Comparison of ENCODE assay signal across 9 mouse cellular contexts in the genomic region with DNA sequence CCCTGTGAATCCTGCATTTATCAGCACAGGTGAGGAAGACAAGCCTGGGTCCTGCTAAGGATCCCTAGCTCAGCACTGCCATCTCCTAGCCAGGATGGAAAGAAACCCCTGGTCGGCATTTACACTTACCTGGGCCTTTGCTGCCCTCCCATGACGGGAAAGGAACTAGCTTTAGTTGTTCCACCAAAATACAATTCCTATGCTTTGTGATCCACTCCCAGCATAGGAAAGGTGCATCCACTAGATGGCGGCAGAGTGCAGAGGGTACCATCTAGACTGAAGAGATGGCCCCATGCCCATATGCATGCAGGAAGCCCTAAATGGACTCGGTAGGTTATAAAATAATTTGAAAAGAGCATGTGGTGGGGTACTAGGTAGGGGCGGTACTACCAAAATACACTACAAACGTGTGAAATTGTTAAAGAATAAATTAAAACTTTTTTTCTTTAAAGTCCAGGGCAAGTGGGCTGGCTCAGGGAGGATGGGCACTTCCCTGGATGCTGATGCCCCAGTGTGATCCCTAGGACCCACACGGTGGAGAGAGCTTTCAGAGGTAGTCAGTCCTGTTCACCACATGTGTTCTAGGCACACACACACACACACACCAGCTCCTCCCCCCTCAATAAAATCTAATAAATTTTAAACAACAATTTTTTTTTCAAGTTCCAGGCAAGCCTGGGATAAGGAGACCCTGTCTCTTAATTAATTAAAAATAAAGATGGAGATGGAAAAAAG. TPM values are rescaled to one million over a fixed set of nuclear protein-coding genes. Genes with fewer than 3 reads are reported as not detected.
DNase-seq lines count a peak whose midpoint lies in the region; ATAC-seq and TF ChIP-seq lines count a peak whose summit lies in the region.
"Had no signal": no experiment of that assay in that cellular context is flagged by ENCODE, and none has a peak within 500 bp of the region (broad histone marks: within the 10 kb centered on the region; RNA-seq: fewer than 3 reads in every experiment).

No protein-coding gene starts in this region.

- peaks cover 11% of the 10 kb centered on the region for H3K9me3 ChIP-seq in CH12.LX (replicated peaks; ENCODE audit: low read length)
- no peaks in the 10 kb centered on the region; the same call in 1 of the 2 replicates for H3K9me3 ChIP-seq in heart, embryonic 12.5 days (replicated peaks)
- H3K9me3 ChIP-seq in kidney, postnatal 0 days (replicated peaks; ENCODE audit: low read length) = no peaks in the 10 kb centered on the region
- H3K9me3 ChIP-seq in liver, embryonic 14.5 days (ENCODE audit: control insufficient read depth, low read length) = no peaks in the 10 kb centered on the region
- H3K9me3 ChIP-seq in neural tube, embryonic 12.5 days = no peaks in the 10 kb centered on the region
- no peaks in the 10 kb centered on the region for H3K9me3 ChIP-seq in stomach, postnatal 0 days (ENCODE audit: control insufficient read depth, low read length)

- TF ChIP-seq RAD21 in CH12.LX (IDR thresholded peaks at IDR 0.05; ENCODE audit: low read depth, low read length) = peak; percentile 85

- no peak overlapping the region for H3K9ac ChIP-seq in CH12.LX (ENCODE audit: insufficient read depth, low read depth)
- no peak overlapping the region for H3K9ac ChIP-seq in heart, embryonic 12.5 days
- H3K9ac ChIP-seq in kidney, postnatal 0 days (ENCODE audit: low read depth, low read length) = no peak overlapping the region
- H3K9ac ChIP-seq in liver, embryonic 14.5 days (replicated peaks) = no peak overlapping the region
- H3K9ac ChIP-seq in neural tube, embryonic 12.5 days = no peak overlapping the region
- no peak overlapping the region for H3K9ac ChIP-seq in stomach, postnatal 0 days (ENCODE audit: low read length)

- peak; percentile 92 to 98 for TF ChIP-seq CTCF in CH12.LX (conservative IDR thresholded peaks at IDR 0.05 in 1 of 2, IDR thresholded peaks at IDR 0.05 in 1 of 2; ENCODE audit: low read depth in 2 of 2, low read length in 2 of 2)
- TF ChIP-seq CTCF in kidney, postnatal 0 days (IDR thresholded peaks at IDR 0.05; ENCODE audit: low read depth) = peak; percentile 95
- TF ChIP-seq CTCF in liver, embryonic 14.5 days (IDR thresholded peaks at IDR 0.05; ENCODE audit: low read depth) = peak; percentile 96
- TF ChIP-seq CTCF in stomach, postnatal 0 days (IDR thresholded peaks at IDR 0.05; ENCODE audit: low read depth) = peak; percentile 96

- no peak overlapping the region for H3K4me3 ChIP-seq in CH12.LX (replicated peaks in 1 of 3; ENCODE audit: low read depth in 2 of 3, low read length in 2 of 3, poor library complexity in 1 of 3)
- H3K4me3 ChIP-seq in heart, embryonic 12.5 days = no peak overlapping the region
- H3K4me3 ChIP-seq in kidney, postnatal 0 days (replicated peaks; ENCODE audit: low read depth, low read length) = no peak overlapping the region
- H3K4me3 ChIP-seq in liver, embryonic 14.5 days (ENCODE audit: insufficient read depth in 1 of 2, low read depth in 2 of 2, low read length in 2 of 2) = no peak overlapping the region
- H3K4me3 ChIP-seq in neural tube, embryonic 12.5 days = no peak overlapping the region
- no peak overlapping the region for H3K4me3 ChIP-seq in stomach, postnatal 0 days (ENCODE audit: low read depth, low read length)

- peak; percentile 29; the same call in 1 of the 2 replicates for ATAC-seq in heart, embryonic 12.5 days (ENCODE audit: insufficient number of reproducible peaks, low FRiP score)
- peak; percentile 63 for ATAC-seq in kidney, postnatal 0 days (replicated peaks; ENCODE audit: low FRiP score, low read depth)
- ATAC-seq in liver, embryonic 14.5 days (ENCODE audit: insufficient read depth) = peak; percentile 52; the same call in 1 of the 2 replicates
- ATAC-seq in neural tube, embryonic 12.5 days (ENCODE audit: low FRiP score, low read depth) = 0 out of 2 replicates have a peak, but pooled peaks have one; percentile 38
- ATAC-seq in stomach, postnatal 0 days (ENCODE audit: low FRiP score, low TSS enrichment) = peak; percentile 81

- peaks cover 54 to 91% of the 10 kb centered on the region in 2 experiments for H3K36me3 ChIP-seq in CH12.LX (replicated peaks in 1 of 2; ENCODE audit: control insufficient read depth in 1 of 2, insufficient read depth in 1 of 2, low read length in 1 of 2)
- peaks cover 57% of the 10 kb centered on the region for H3K36me3 ChIP-seq in heart, embryonic 12.5 days
- H3K36me3 ChIP-seq in kidney, postnatal 0 days (ENCODE audit: insufficient read depth, low read length) = peaks cover 33% of the 10 kb centered on the region
- peaks cover 28% of the 10 kb centered on the region for H3K36me3 ChIP-seq in liver, embryonic 14.5 days (replicated peaks; ENCODE audit: control insufficient read depth, insufficient read depth, low read depth)
- peaks cover 40% of the 10 kb centered on the region for H3K36me3 ChIP-seq in neural tube, embryonic 12.5 days
- H3K36me3 ChIP-seq in stomach, postnatal 0 days (ENCODE audit: control insufficient read depth, insufficient read depth, low read length) = peaks cover 16% of the 10 kb centered on the region

- TF ChIP-seq EP300 in CH12.LX (IDR thresholded peaks at IDR 0.05; ENCODE audit: low read length) = no peak
- TF ChIP-seq EP300 in liver, embryonic 14.5 days (IDR thresholded peaks at IDR 0.05; ENCODE audit: low read depth) = no peak
- TF ChIP-seq EP300 in stomach, postnatal 0 days (optimal IDR thresholded peaks at IDR 0.05) = no peak

- H3K4me2 ChIP-seq in CH12.LX (ENCODE audit: insufficient read depth, low read depth, poor library complexity, severe bottlenecking) = no peak overlapping the region
- no peak overlapping the region for H3K4me2 ChIP-seq in heart, embryonic 12.5 days
- no peak overlapping the region for H3K4me2 ChIP-seq in kidney, postnatal 0 days (ENCODE audit: low read length)
- no peak overlapping the region for H3K4me2 ChIP-seq in liver, embryonic 14.5 days (ENCODE audit: low read depth)
- no peak overlapping the region for H3K4me2 ChIP-seq in neural tube, embryonic 12.5 days (replicated peaks)
- H3K4me2 ChIP-seq in stomach, postnatal 0 days (replicated peaks; ENCODE audit: low read depth) = no peak overlapping the region

- DNase-seq in CH12.LX (ENCODE audit: extremely low read depth) = peak; percentile 88
- DNase-seq in c-Kit-negative CD71-positive TER-119-positive erythroid progenitor cells, embryonic 14.5 days (ENCODE audit: low read depth, low spot score) = peak; percentile 56
- peak; percentile 60 for DNase-seq in fibroblast of lung, adult 2 months (ENCODE audit: low read depth)
- peak; percentile 90 for DNase-seq in kidney, postnatal 0 days (ENCODE audit: low spot score)
- DNase-seq in liver, embryonic 14.5 days (ENCODE audit: low read depth in 3 of 3, low spot score in 3 of 3) = peak; percentile 42 to 52 (median 52)
- peak; percentile 88 for DNase-seq in stomach, postnatal 0 days (ENCODE audit: low spot score)

- dilution Hi-C loops in CH12.LX (cut with MboI; ENCODE audit: extremely low pct_ligation_motif_present, extremely low pct_unique_long_range_greater_than_20kb, low sequenced_read_pairs) = no loop called here

- no peaks in the 10 kb centered on the region for H3K27me3 ChIP-seq in CH12.LX (replicated peaks)
- no peaks in the 10 kb centered on the region for H3K27me3 ChIP-seq in heart, embryonic 12.5 days (replicated peaks)
- H3K27me3 ChIP-seq in kidney, postnatal 0 days (ENCODE audit: insufficient read depth, low read length) = no peaks in the 10 kb centered on the region
- H3K27me3 ChIP-seq in liver, embryonic 14.5 days (ENCODE audit: control insufficient read depth, insufficient read depth, low read length) = no peaks in the 10 kb centered on the region
- H3K27me3 ChIP-seq in neural tube, embryonic 12.5 days (replicated peaks) = no peaks in the 10 kb centered on the region
- no peaks in the 10 kb centered on the region for H3K27me3 ChIP-seq in stomach, postnatal 0 days (ENCODE audit: control insufficient read depth, insufficient read depth, low read length)

- H3K79me2 ChIP-seq in CH12.LX (replicated peaks; ENCODE audit: control insufficient read depth, extremely low read depth, insufficient read depth, poor library complexity, severe bottlenecking) = peaks cover 3% of the 10 kb centered on the region

- in situ Hi-C loops in CH12.LX (cut with MboI; ENCODE audit: low pct_ligation_motif_present, low pct_unique_long_range_greater_than_20kb, low sequenced_read_pairs) = loop anchor here (10.0 kb wide), 1 partner anchor 196 kb away; a partner anchor contains a TSS

- TF ChIP-seq POLR2A in CH12.LX (IDR thresholded peaks at IDR 0.05; ENCODE audit: low read depth, low read length) = no peak

- H3K27ac ChIP-seq in CH12.LX (ENCODE audit: insufficient read depth, low read depth) = no peak overlapping the region
- H3K27ac ChIP-seq in heart, embryonic 12.5 days (ENCODE audit: poor library complexity, severe bottlenecking) = no peak overlapping the region
- H3K27ac ChIP-seq in kidney, postnatal 0 days = no peak overlapping the region
- no peak overlapping the region for H3K27ac ChIP-seq in liver, embryonic 14.5 days
- no peak overlapping the region for H3K27ac ChIP-seq in neural tube, embryonic 12.5 days
- no peak overlapping the region for H3K27ac ChIP-seq in stomach, postnatal 0 days (replicated peaks)

- peaks cover 2 to 26% of the 10 kb centered on the region in 2 experiments for H3K4me1 ChIP-seq in CH12.LX (ENCODE audit: control insufficient read depth in 1 of 2, insufficient read depth in 2 of 2)
- peaks cover 32% of the 10 kb centered on the region for H3K4me1 ChIP-seq in heart, embryonic 12.5 days (replicated peaks)
- 0 out of 2 replicates have a peak, but pooled peaks cover under 1% of the 10 kb centered on the region for H3K4me1 ChIP-seq in kidney, postnatal 0 days (replicated peaks; ENCODE audit: insufficient read depth, low read length)
- H3K4me1 ChIP-seq in liver, embryonic 14.5 days (replicated peaks; ENCODE audit: control insufficient read depth in 2 of 2, insufficient read depth in 2 of 2, low read length in 1 of 2) = no peaks in the 10 kb centered on the region
- peaks cover 11% of the 10 kb centered on the region for H3K4me1 ChIP-seq in neural tube, embryonic 12.5 days
- H3K4me1 ChIP-seq in stomach, postnatal 0 days (replicated peaks; ENCODE audit: control insufficient read depth, insufficient read depth) = no peaks in the 10 kb centered on the region

- 18% methylated on average over 7 of the region's 7 CpGs for WGBS in heart, embryonic 12.5 days
- 11% methylated on average over 7 of the region's 7 CpGs for WGBS in kidney, postnatal 0 days
- WGBS in liver, embryonic 14.5 days (ENCODE audit: insufficient replicate concordance) = 19% methylated on average over 7 of the region's 7 CpGs
- 17% methylated on average over 7 of the region's 7 CpGs for WGBS in neural tube, embryonic 12.5 days
- 19% methylated on average over 7 of the region's 7 CpGs for WGBS in stomach, postnatal 0 days

RNA-seq across cellular contexts. Expression of a gene that starts 14.7 kb away (rescaled TPM):
- total RNA-seq in CH12.LX (2012; rRNA removed) = 161 and 196 TPM in 2 replicates
- 192 and 279 TPM in 2 replicates for total RNA-seq in CH12.LX (2014; rRNA removed)
- polyA plus RNA-seq in CH12.LX (2012; ENCODE audit: insufficient read length, low read depth) = 213 and 287 TPM in 2 replicates
- 365 and 374 TPM in 2 replicates for polyA plus RNA-seq in heart, embryonic 12.5 days (2016; fragmentation: Nextera tagmentation; extraction: Ambion mirVana)
- polyA plus RNA-seq in kidney, postnatal 0 days (2015; fragmentation: Nextera tagmentation; extraction: Ambion mirVana) = 544 and 545 TPM in 2 replicates
- polyA plus RNA-seq in liver, embryonic 14.5 days (2012; rRNA removed) = 133 and 145 TPM in 2 replicates
- 221 and 224 TPM in 2 replicates for polyA plus RNA-seq in liver, embryonic 14.5 days (2014; fragmentation: Nextera tagmentation; extraction: Ambion mirVana)
- polyA plus RNA-seq in neural tube, embryonic 12.5 days (2016; fragmentation: Nextera tagmentation; extraction: Ambion mirVana) = 270 and 281 TPM in 2 replicates
- 397 and 433 TPM in 2 replicates for polyA plus RNA-seq in stomach, postnatal 0 days (2015; fragmentation: Nextera tagmentation; extraction: Ambion mirVana)

RNA-seq across cellular contexts. Expression of a gene that starts 14.8 kb away (rescaled TPM):
- total RNA-seq in CH12.LX (2012; rRNA removed) (13.4 and 19.8 TPM in 2 replicates), CH12.LX (2014; rRNA removed) (13.4 and 15.9 TPM in 2 replicates)
- 22.0 and 23.0 TPM in 2 replicates for polyA plus RNA-seq in CH12.LX (2012; ENCODE audit: insufficient read length, low read depth)
- 87.6 and 90.2 TPM in 2 replicates for polyA plus RNA-seq in heart, embryonic 12.5 days (2016; fragmentation: Nextera tagmentation; extraction: Ambion mirVana)
- 80.9 and 84.4 TPM in 2 replicates for polyA plus RNA-seq in kidney, postnatal 0 days (2015; fragmentation: Nextera tagmentation; extraction: Ambion mirVana)
- 5.9 and 6.1 TPM in 2 replicates for polyA plus RNA-seq in liver, embryonic 14.5 days (2012; rRNA removed)
- 14.9 and 18.3 TPM in 2 replicates for polyA plus RNA-seq in liver, embryonic 14.5 days (2014; fragmentation: Nextera tagmentation; extraction: Ambion mirVana)
- polyA plus RNA-seq in neural tube, embryonic 12.5 days (2016; fragmentation: Nextera tagmentation; extraction: Ambion mirVana) = 45.1 and 48.7 TPM in 2 replicates
- 40.2 and 45.7 TPM in 2 replicates for polyA plus RNA-seq in stomach, postnatal 0 days (2015; fragmentation: Nextera tagmentation; extraction: Ambion mirVana)

RNA-seq across cellular contexts. Expression of a gene that starts 45.6 kb away (rescaled TPM):
- total RNA-seq in CH12.LX (2012; rRNA removed) (not detected in 2 replicates), CH12.LX (2014; rRNA removed) (not detected in 2 replicates)
- polyA plus RNA-seq in CH12.LX (2012; ENCODE audit: insufficient read length, low read depth) = 0.07 TPM in 2 replicates
- not detected in 2 replicates for polyA plus RNA-seq in heart, embryonic 12.5 days (2016; fragmentation: Nextera tagmentation; extraction: Ambion mirVana)
- 0.03 TPM in 1 of 2 replicates, not detected in the other for polyA plus RNA-seq in kidney, postnatal 0 days (2015; fragmentation: Nextera tagmentation; extraction: Ambion mirVana)
- polyA plus RNA-seq in liver, embryonic 14.5 days (2012; rRNA removed) = not detected in 2 replicates
- not detected in 2 replicates for polyA plus RNA-seq in liver, embryonic 14.5 days (2014; fragmentation: Nextera tagmentation; extraction: Ambion mirVana)
- polyA plus RNA-seq in neural tube, embryonic 12.5 days (2016; fragmentation: Nextera tagmentation; extraction: Ambion mirVana) = not detected in 2 replicates
- 0.02 and 0.16 TPM in 2 replicates for polyA plus RNA-seq in stomach, postnatal 0 days (2015; fragmentation: Nextera tagmentation; extraction: Ambion mirVana)
- polyA plus RNA-seq: gonadal fat pad, adult 2 months had no signal

Comparison
In these comparisons a context has a peak if more than half of its experiments do, and no peak if none do; other contexts are left out.
1. ATAC-seq: peak in every context shown above with its lines; median percentile 81 in stomach, postnatal 0 days; 63 in kidney, postnatal 0 days; 52 in liver, embryonic 14.5 days; 38 in neural tube, embryonic 12.5 days; 29 in heart, embryonic 12.5 days.